16 mouse cellular contexts compared by ENCODE assay signal in genomic region chr2:117807121-117807520, GRCm38 (mm10).
"Had no signal": no experiment of that assay in that cellular context is flagged by ENCODE, and none has a peak within 500 bp of the region (broad histone marks: within the 10 kb centered on the region; RNA-seq: fewer than 3 reads in every experiment).

No protein-coding gene starts in this region.

- H3K4me3 ChIP-seq: intestine, embryonic 15.5 days; kidney, embryonic 15.5 days; left cerebral cortex, adult 2 months; liver, embryonic 13.5 days had no signal

- ATAC-seq: intestine, embryonic 15.5 days had no signal

- H3K4me1 ChIP-seq: intestine, embryonic 15.5 days; liver, embryonic 13.5 days had no signal

- H3K27me3 ChIP-seq: intestine, embryonic 15.5 days; kidney, embryonic 15.5 days; liver, embryonic 13.5 days had no signal

- H3K4me2 ChIP-seq: intestine, embryonic 15.5 days; kidney, embryonic 15.5 days; liver, embryonic 13.5 days; midbrain, embryonic 11.5 days had no signal

- H3K27ac ChIP-seq: intestine, embryonic 15.5 days; kidney, embryonic 15.5 days; left cerebral cortex, adult 2 months; liver, embryonic 13.5 days had no signal

- DNase-seq: kidney, adult 11 months; kidney, adult 8-10 months; kidney, postnatal 10 days; kidney, postnatal 36 days; layer of hippocampus, postnatal 36 days; liver, embryonic 13.5 days; lung, postnatal 4 days; midbrain, embryonic 14.5 days; right cerebral cortex, adult 18-20 months; right cerebral cortex, postnatal 25 days; thymus, adult 18-20 months; thymus, postnatal 36 days had no signal

- H3K9ac ChIP-seq: intestine, embryonic 15.5 days; kidney, embryonic 15.5 days; liver, embryonic 13.5 days had no signal

- H3K36me3 ChIP-seq: intestine, embryonic 15.5 days; kidney, embryonic 15.5 days; liver, embryonic 13.5 days had no signal

- H3K9me3 ChIP-seq: intestine, embryonic 15.5 days; kidney, embryonic 15.5 days; liver, embryonic 13.5 days had no signal
